Mouse (Mus musculus) liver, embryonic 14 days (tissue): Measurements from ENCODE around the gene Sart3. TPM values are rescaled to one million over a fixed set of nuclear protein-coding genes. Genes with fewer than 3 reads are reported as not detected.

Experiments used
- polyA plus RNA-seq: library from polyadenylated mRNA; depleted of rRNA; stranded (reverse); fragments of >200 nt; gene quantifications from 2 replicates; pipeline ENCODE4 v1.2.3, GENCODE M21; 2012; rRNA removed

Gene Sart3
- 14.1 and 16.3 TPM in 2 replicates for polyA plus RNA-seq

GRCm38 (mm10) chr5:113772450-113772895 lies at the start of gene Sart3, which contains the start of gene Iscu:
Sart3 (minus strand) TSS chr5:113772510.
Iscu (plus strand) TSS chr5:113772748.

GRCm38 (mm10) chr5:113800280-113800679 lies 28.0 kb upstream of the Sart3 start, which contains the start of gene Tmem119:
Tmem119 (minus strand) TSS chr5:113800516.

GRCm38 (mm10) chr5:113735345-113736112 lies 36.8 kb downstream of the Sart3 start, which contains the start of gene Ficd:
Ficd (plus strand) TSS chr5:113735803.

GRCm38 (mm10) chr5:113724446-113724845 lies 47.9 kb downstream of the Sart3 start, which contains the start of gene 1700069L16Rik:
1700069L16Rik (minus strand) TSS chr5:113724772.

Other genes with a start within 250 kb of the Sart3 start
- gene Cmklr1, start 122.1 kb downstream of the Sart3 start, polyA plus RNA-seq, result 1.0 and 1.5 TPM in 2 replicates
- not detected in 2 replicates for gene 1700069L16Rik, start 47.7 kb downstream of the Sart3 start, polyA plus RNA-seq
- 1.2 and 1.3 TPM in 2 replicates for gene Ficd, start 36.7 kb downstream of the Sart3 start, polyA plus RNA-seq
- 63.1 and 64.8 TPM in 2 replicates for gene Iscu, start 238 bp upstream of the Sart3 start, polyA plus RNA-seq
- 0.73 and 1.1 TPM in 2 replicates for gene Tmem119, start 28.0 kb upstream of the Sart3 start, polyA plus RNA-seq
- gene Selplg, start 60.1 kb upstream of the Sart3 start, polyA plus RNA-seq, result 7.0 and 7.7 TPM in 2 replicates
- 25.3 and 27.4 TPM in 2 replicates for gene Coro1c, start 136.2 kb upstream of the Sart3 start, polyA plus RNA-seq
- 4.8 and 5.0 TPM in 2 replicates for gene Ssh1, start 221.4 kb upstream of the Sart3 start, polyA plus RNA-seq
- gene Dao, start 231.2 kb upstream of the Sart3 start, polyA plus RNA-seq, result 0.02 and 0.06 TPM in 2 replicates